Mouse (Mus musculus) heart, embryonic 14.5 days (tissue): ENCODE measurements around the gene Olfr1307. TPM values are rescaled to one million over a fixed set of nuclear protein-coding genes. Genes with fewer than 3 reads are reported as not detected.

ENCODE experiments used
- ATAC-seq: fragments of 200-750 bp; cut with Nextera tagmentation; 2 replicates; pipeline ENCODE4 v1.8.0; 2017; ENCODE audit warnings: low read depth, moderate TSS enrichment; ENCODE audit not compliant: insufficient number of reproducible peaks, insufficient read depth, low FRiP score
- H3K27ac ChIP-seq, 2 experiments: fragments of 200-500 bp in 1 of 2; fragments of 300-500 bp in 1 of 2; sonication (generic) in 1 of 2; replicated peaks in 1 of 2; 2 replicates each; pipeline ENCODE4 v1.5.1; 2012 to 2014; ENCODE audit warnings: low read depth in 2 of 2, low read length in 2 of 2, control low read depth in 1 of 2, mild to moderate bottlenecking in 1 of 2, mixed read lengths in 1 of 2; ENCODE audit not compliant: control insufficient read depth in 1 of 2, insufficient read depth in 1 of 2
- H3K27me3 ChIP-seq: fragments of 300-500 bp; sonication (generic); 2 replicates; pipeline ENCODE4 v1.6.1; 2014; ENCODE audit warnings: mild to moderate bottlenecking, low read length, control low read depth; ENCODE audit not compliant: control insufficient read depth, insufficient read depth
- H3K36me3 ChIP-seq: fragments of 300-500 bp; sonication (generic); 2 replicates; pipeline ENCODE4 v1.6.1; 2014; ENCODE audit warnings: mild to moderate bottlenecking, control low read depth, low read length, mixed read lengths; ENCODE audit not compliant: control insufficient read depth, insufficient read depth
- H3K4me1 ChIP-seq, 2 experiments: fragments of 200-500 bp in 1 of 2; fragments of 300-500 bp in 1 of 2; sonication (generic) in 1 of 2; 2 replicates each; pipeline ENCODE4 v1.6.1; 2012 to 2014; ENCODE audit warnings: low read length in 2 of 2, control low read depth in 1 of 2, mixed read lengths in 1 of 2; ENCODE audit not compliant: control insufficient read depth in 2 of 2, insufficient read depth in 2 of 2
- H3K4me2 ChIP-seq: fragments of 300-500 bp; sonication (generic); 2 replicates; pipeline ENCODE4 v1.6.1; 2014; ENCODE audit warnings: mild to moderate bottlenecking, low read length
- H3K4me3 ChIP-seq, 2 experiments: fragments of 200-500 bp in 1 of 2; fragments of 300-500 bp in 1 of 2; sonication (generic) in 1 of 2; 2 replicates each; pipeline ENCODE4 v1.5.1; 2012 to 2014; ENCODE audit warnings: low read length in 2 of 2, mild to moderate bottlenecking in 2 of 2, control low read depth in 1 of 2, low read depth in 1 of 2, moderate library complexity in 1 of 2; ENCODE audit not compliant: control insufficient read depth in 1 of 2, insufficient read depth in 1 of 2
- H3K9ac ChIP-seq: fragments of 300-500 bp; sonication (generic); 2 replicates; pipeline ENCODE4 v1.6.1; 2014; ENCODE audit warnings: mild to moderate bottlenecking, low read length
- H3K9me3 ChIP-seq: fragments of 300-500 bp; sonication (generic); 2 replicates; pipeline ENCODE4 v1.6.1; 2016; ENCODE audit warnings: low read length, control low read depth; ENCODE audit not compliant: control insufficient read depth
- WGBS: fragments of 180-500 bp; shearing (Covaris S2); extraction: QIAGEN DNeasy Blood & Tissue Kit; methylation state at CpG from one replicate; pipeline ENCODE4 v1.1.7; 2014; 5-methylcytosine and 5-hydroxymethylcytosine counted together
- polyA plus RNA-seq: library from polyadenylated mRNA; unstranded; fragments of >200 nt; fragmentation: Nextera tagmentation; extraction: Ambion mirVana; gene quantifications from 2 replicates; pipeline ENCODE4 v1.2.1, GENCODE M21; 2014

Olfr1307 gene
- polyA plus RNA-seq, result not detected in 2 replicates

DNA sequence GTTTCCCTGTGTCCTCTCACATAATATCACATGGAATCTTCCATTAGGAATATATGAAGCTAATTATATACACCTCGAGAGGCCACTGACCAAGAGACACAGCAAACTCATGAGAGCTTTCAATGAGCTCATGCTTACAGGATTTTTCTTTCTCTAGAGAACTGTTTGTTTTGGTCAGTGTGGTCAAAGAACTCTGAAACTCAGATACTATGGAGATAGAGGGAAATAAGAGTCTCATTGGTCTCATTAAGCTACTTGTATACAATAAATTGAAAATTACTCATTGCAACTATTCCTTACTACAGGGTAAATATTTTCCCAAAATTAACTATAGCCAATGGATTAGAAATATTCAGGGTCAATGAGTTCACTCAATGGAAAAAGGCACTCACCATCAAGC is at the start of gene Olfr1307:
Gene Olfr1307, minus strand, starts transcription at position 101 of the 400 bp plus-strand sequence.
- 53% methylated on average over 1 of the region's 1 CpGs for WGBS

DNA sequence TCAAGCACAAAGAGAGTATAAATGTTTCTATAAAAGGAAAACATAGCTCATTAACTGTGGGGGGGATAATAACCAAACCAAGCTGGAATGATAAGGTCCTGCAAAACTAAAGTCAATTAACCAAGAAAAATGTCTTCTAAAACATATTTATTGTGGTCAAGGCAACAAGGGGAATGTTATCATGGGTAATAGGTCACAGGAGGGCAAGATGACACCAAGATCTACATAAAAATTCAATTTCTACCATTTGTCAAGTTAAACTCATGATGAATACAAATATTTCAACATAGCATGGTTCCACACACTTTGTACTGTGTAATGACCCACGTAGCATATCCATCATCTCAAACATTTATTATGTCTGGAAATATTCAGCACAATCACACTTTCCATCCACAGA is 40.9 kb upstream of the Olfr1307 start, which contains the start of gene Olfr1309:
Gene Olfr1309, minus strand, starts transcription at position 101 of the 400 bp plus-strand sequence.
- ATAC-seq, result no peak
- 47% methylated on average over 1 of the region's 1 CpGs for WGBS
- H3K4me3 ChIP-seq, result no peak within 1 kb of the TSS

More for the DNA sequence above, at the start of gene Olfr1307:
- Histone ChIP-seq H3K4me3 (no peak within 1 kb of the TSS), H3K27ac (no peak within 1 kb of the TSS), H3K4me1 (no peaks in the 10 kb centered on the region), H3K27me3 (no peaks in the 10 kb centered on the region), H3K9ac (no peak within 1 kb of the TSS), H3K4me2 (no peak within 1 kb of the TSS), H3K36me3 (no peaks in the 10 kb centered on the region), H3K9me3 (no peaks in the 10 kb centered on the region)
- no peak for ATAC-seq

DNA sequence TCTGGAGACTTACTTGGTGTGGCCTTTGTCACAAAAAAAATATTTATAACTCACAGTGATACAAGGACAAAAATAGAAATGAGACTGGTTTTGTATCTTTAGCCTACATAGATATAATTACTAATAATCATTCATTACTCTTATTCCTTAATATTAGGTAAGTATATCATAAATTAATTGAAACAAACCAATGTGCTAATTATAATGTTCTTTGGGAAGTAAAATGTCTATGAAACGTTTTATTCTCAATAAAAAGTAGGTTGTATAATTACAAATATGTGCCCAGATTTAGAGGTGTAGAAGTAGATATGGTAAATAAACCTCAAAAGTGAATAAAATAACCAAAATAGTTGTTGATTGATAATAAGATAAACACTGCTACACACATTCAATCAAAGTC is 15.6 kb upstream of the Olfr1307 start, which contains the start of gene Olfr1308:
Gene Olfr1308, minus strand, starts transcription at position 101 of the 400 bp plus-strand sequence.
- Histone ChIP-seq H3K36me3 (no peaks in the 10 kb centered on the region), H3K9ac (no peak within 1 kb of the TSS), H3K27ac (no peak within 1 kb of the TSS), H3K9me3 (no peaks in the 10 kb centered on the region), H3K4me1 (no peaks in the 10 kb centered on the region), H3K27me3 (no peaks in the 10 kb centered on the region), H3K4me3 (no peak within 1 kb of the TSS), H3K4me2 (no peak within 1 kb of the TSS)
- no peak for ATAC-seq
- 35% methylated on average over 1 of the region's 1 CpGs for WGBS

More for the DNA sequence above, 40.9 kb upstream of the Olfr1307 start, which contains the start of gene Olfr1309:
- no peak within 1 kb of the TSS for H3K4me2 ChIP-seq
- H3K36me3 ChIP-seq, result no peaks in the 10 kb centered on the region
- H3K9me3 ChIP-seq, result no peaks in the 10 kb centered on the region
- no peak within 1 kb of the TSS for H3K27ac ChIP-seq
- no peak within 1 kb of the TSS for H3K9ac ChIP-seq
- no peaks in the 10 kb centered on the region for H3K4me1 ChIP-seq
- H3K27me3 ChIP-seq, result no peaks in the 10 kb centered on the region

DNA sequence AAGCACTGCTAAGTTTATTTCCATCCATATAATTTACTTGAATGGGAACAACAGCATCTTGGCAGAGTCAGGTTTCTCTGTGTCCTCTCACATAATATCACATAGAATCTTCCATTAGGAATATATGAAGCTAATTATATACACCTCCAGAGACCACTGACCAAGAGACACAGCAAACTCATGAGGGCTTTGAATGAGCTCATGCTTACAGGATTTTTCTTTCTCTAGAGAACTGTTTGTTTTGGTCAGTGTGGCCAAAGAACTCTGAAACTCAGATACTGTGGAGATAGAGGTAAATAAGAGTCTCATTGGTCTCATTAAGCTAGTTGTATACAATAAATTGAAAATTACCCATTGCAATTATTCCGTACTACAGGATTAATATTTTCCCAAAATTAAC is 33.1 kb downstream of the Olfr1307 start, which contains the start of gene Olfr1306:
Gene Olfr1306, minus strand, starts transcription at position 101 of the 400 bp plus-strand sequence.
- Histone ChIP-seq H3K9ac (no peak within 1 kb of the TSS), H3K27me3 (no peaks in the 10 kb centered on the region), H3K4me2 (no peak within 1 kb of the TSS), H3K4me1 (no peaks in the 10 kb centered on the region), H3K27ac (no peak within 1 kb of the TSS), H3K9me3 (no peaks in the 10 kb centered on the region), H3K36me3 (no peaks in the 10 kb centered on the region), H3K4me3 (no peak within 1 kb of the TSS)
- no peak for ATAC-seq
- 80% methylated on average over 1 of the region's 1 CpGs for WGBS

Other genes starting within 250 kb of the Olfr1307 start
- gene Olfr1301, start 198.4 kb downstream of the Olfr1307 start, polyA plus RNA-seq, result not detected in 2 replicates
- not detected in 2 replicates for gene Olfr1302, start 172.0 kb downstream of the Olfr1307 start, polyA plus RNA-seq
- gene Olfr1303, start 129.1 kb downstream of the Olfr1307 start, polyA plus RNA-seq, result not detected in 2 replicates
- gene Olfr1305, start 72.3 kb downstream of the Olfr1307 start, polyA plus RNA-seq, result not detected in 2 replicates
- gene Olfr1306, start 33.2 kb downstream of the Olfr1307 start, polyA plus RNA-seq, result not detected in 2 replicates
- not detected in 2 replicates for gene Olfr1308, start 15.5 kb upstream of the Olfr1307 start, polyA plus RNA-seq
- not detected in 2 replicates for gene Olfr1309, start 40.8 kb upstream of the Olfr1307 start, polyA plus RNA-seq
- gene Olfr1310, start 63.3 kb upstream of the Olfr1307 start, polyA plus RNA-seq, result not detected in 2 replicates
- gene Olfr1311, start 75.0 kb upstream of the Olfr1307 start, polyA plus RNA-seq, result not detected in 2 replicates
- gene Olfr1312, start 100.8 kb upstream of the Olfr1307 start, polyA plus RNA-seq, result not detected in 2 replicates
- not detected in 2 replicates for gene Olfr1313, start 128.4 kb upstream of the Olfr1307 start, polyA plus RNA-seq
- not detected in 2 replicates for gene Olfr1314, start 147.3 kb upstream of the Olfr1307 start, polyA plus RNA-seq
- not detected in 2 replicates for gene Olfr1315-ps1, start 166.0 kb upstream of the Olfr1307 start, polyA plus RNA-seq
- not detected in 2 replicates for gene Olfr1316, start 185.5 kb upstream of the Olfr1307 start, polyA plus RNA-seq
- gene Olfr1317, start 190.9 kb upstream of the Olfr1307 start, polyA plus RNA-seq, result not detected in 2 replicates
- gene Olfr1318, start 204.8 kb upstream of the Olfr1307 start, polyA plus RNA-seq, result not detected in 2 replicates